Mouse (Mus musculus): ENCODE measurements around the gene Faf1. TPM values are rescaled to one million over a fixed set of nuclear protein-coding genes. Genes with fewer than 3 reads are reported as not detected.
A peak's percentile ranks its signal among the peaks of the same experiment; 100 is the strongest.
"Not testable (repeated sequence)": the region's sequence is repeated elsewhere in the genome, so short reads cannot be mapped to it uniquely, and the experiment has no call there.

The Faf1 gene
- polyA plus RNA-seq, 1 experiment from 2014 or later, result 30.3 TPM

DNA sequence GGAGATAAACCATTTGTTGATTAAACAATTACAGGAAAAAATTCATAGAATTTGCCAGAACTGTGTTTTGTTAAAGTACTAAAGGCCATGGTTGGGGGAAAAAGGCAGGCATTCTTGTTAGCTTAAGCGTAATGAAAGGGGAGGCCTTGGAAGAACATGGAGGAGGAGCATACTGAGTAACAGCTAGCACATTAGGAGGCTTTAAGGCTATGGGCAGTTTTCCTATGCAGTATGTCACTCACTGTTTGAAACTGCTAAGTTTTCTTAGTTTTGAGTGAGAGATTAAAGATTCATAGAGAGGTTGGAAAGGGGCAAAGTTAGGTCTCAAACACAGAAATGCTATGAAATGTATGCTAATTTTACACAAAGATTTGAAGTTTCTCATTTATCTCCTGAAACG, 2.3 kb upstream of the Faf1 start:
- Histone ChIP-seq H3K4me2 (no peak overlapping the region), H3K27me3 (ENCODE audit: insufficient read depth, low read length) (no peaks in the 10 kb centered on the region), H3K4me3 (ENCODE audit: low read depth, low read length) (no peak overlapping the region), H3K4me1 (ENCODE audit: insufficient read depth) (0 out of 2 replicates have a peak, but pooled peaks cover 4% of the 10 kb centered on the region), H3K9me3 (ENCODE audit: low read depth, low read length) (no peaks in the 10 kb centered on the region), H3K27ac (ENCODE audit: low read depth) (no peak overlapping the region), H3K36me3 (ENCODE audit: insufficient read depth) (no peaks in the 10 kb centered on the region), H3K9ac (no peak overlapping the region)
- TF ChIP-seq CTCF (IDR thresholded peaks at IDR 0.05; ENCODE audit: low read depth), result no peak
- ATAC-seq (ENCODE audit: insufficient read depth) (no peak), DNase-seq (no peak)
- WGBS, result 84% methylated on average over 2 of the region's 2 CpGs

DNA sequence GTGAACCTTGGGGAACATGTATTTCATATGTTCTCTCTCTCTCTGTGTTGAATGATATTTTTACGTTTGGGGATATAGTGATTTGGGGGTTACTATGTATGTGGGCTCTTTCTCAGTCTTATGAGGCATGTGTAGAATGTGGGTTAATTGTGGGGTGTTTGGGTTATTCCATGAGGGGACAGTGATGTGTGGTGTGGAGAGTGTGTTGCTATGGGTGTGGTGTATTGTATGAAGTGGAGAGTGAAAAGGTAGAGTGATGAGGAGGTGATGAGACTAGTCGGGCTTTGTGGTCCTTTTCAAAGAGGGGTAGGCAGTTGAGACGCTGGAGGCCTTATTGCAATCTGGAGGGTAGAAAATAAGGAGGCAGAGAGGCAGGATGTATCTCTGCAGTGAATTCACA, 833 bp downstream of the Faf1 start:
- H3K9me3 ChIP-seq (ENCODE audit: low read depth, low read length), result no peaks in the 10 kb centered on the region
- no peak for DNase-seq
- peak overlapping the region; percentile 70 for H3K4me3 ChIP-seq (ENCODE audit: low read depth, low read length)
- 0% methylated on average over 3 of the region's 3 CpGs for WGBS
- H3K4me1 ChIP-seq (ENCODE audit: insufficient read depth), result 0 out of 2 replicates have a peak, but pooled peaks cover 4% of the 10 kb centered on the region
- H3K9ac ChIP-seq, result peak overlapping the region; percentile 84
- 0 out of 2 replicates have a peak, but pooled peaks have one; percentile 1 for ATAC-seq (ENCODE audit: insufficient read depth)
- no peaks in the 10 kb centered on the region for H3K27me3 ChIP-seq (ENCODE audit: insufficient read depth, low read length)
- H3K27ac ChIP-seq (ENCODE audit: low read depth), result peak overlapping the region; percentile 96
- H3K36me3 ChIP-seq (ENCODE audit: insufficient read depth), result no peaks in the 10 kb centered on the region
- TF ChIP-seq CTCF (IDR thresholded peaks at IDR 0.05; ENCODE audit: low read depth), result no peak
- H3K4me2 ChIP-seq, result peak overlapping the region; percentile 81

DNA sequence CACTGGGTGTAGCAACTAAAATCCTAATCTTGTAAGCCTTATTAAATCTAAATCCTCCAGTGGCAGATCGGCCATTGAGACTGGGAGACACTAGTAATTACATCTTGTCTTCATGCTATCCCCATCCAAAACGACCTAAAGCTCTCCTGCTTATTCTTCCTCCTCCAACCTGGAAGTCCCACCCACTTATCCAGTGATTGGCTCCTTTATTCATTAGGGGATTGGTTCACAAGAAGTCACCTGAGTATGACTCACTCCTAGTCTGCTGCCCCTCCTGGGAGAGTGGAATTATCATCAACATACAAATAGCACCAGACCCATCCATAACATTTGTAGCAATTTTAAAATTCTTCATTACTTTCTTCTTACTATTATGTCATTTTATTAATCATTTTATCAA, 7.2 kb downstream of the Faf1 start:
- H3K4me1 ChIP-seq (ENCODE audit: insufficient read depth), result no peaks in the 10 kb centered on the region
- no peaks in the 10 kb centered on the region for H3K9me3 ChIP-seq (ENCODE audit: low read depth, low read length)
- H3K27me3 ChIP-seq (ENCODE audit: insufficient read depth, low read length), result no peaks in the 10 kb centered on the region
- no peak for TF ChIP-seq CTCF (IDR thresholded peaks at IDR 0.05; ENCODE audit: low read depth)
- no peak overlapping the region for H3K4me3 ChIP-seq (ENCODE audit: low read depth, low read length)
- H3K4me2 ChIP-seq, result no peak overlapping the region
- ATAC-seq (ENCODE audit: insufficient read depth) (no peak), DNase-seq (no peak)
- H3K36me3 ChIP-seq (ENCODE audit: insufficient read depth), result peaks cover 5% of the 10 kb centered on the region; the same call in 1 of the 2 replicates
- 68% methylated on average over 2 of the region's 2 CpGs for WGBS
- H3K27ac ChIP-seq (ENCODE audit: low read depth), result no peak overlapping the region
- H3K9ac ChIP-seq, result no peak overlapping the region

DNA sequence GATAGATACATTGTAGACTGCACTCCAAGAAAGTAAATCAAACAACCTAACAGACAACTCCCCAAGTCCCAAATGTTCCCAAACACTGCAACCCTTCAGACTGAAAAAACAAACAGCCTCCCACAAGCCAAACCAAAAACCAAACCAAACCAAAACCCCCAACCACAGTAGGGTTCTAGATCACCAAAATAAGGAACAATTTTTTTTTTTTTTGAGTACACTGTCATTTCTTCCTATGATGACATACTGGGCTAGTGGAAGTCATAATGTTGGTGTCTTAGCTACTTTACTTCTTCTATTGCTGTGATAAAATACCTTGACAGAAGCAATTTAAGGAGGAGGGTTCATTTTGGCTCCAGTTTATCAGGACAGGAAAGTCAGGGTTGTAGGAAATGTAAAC, 16.3 kb downstream of the Faf1 start:
- peaks cover 7% of the 10 kb centered on the region; the same call in 1 of the 2 replicates for H3K9me3 ChIP-seq (ENCODE audit: low read depth, low read length)
- H3K4me3 ChIP-seq (ENCODE audit: low read depth, low read length), result no peak overlapping the region
- no peaks in the 10 kb centered on the region for H3K27me3 ChIP-seq (ENCODE audit: insufficient read depth, low read length)
- no peaks in the 10 kb centered on the region for H3K4me1 ChIP-seq (ENCODE audit: insufficient read depth)
- no peak overlapping the region for H3K9ac ChIP-seq
- ATAC-seq (ENCODE audit: insufficient read depth) (no peak), DNase-seq (no peak)
- TF ChIP-seq CTCF (IDR thresholded peaks at IDR 0.05; ENCODE audit: low read depth), result no peak
- no peak overlapping the region for H3K4me2 ChIP-seq
- no peaks in the 10 kb centered on the region for H3K36me3 ChIP-seq (ENCODE audit: insufficient read depth)
- H3K27ac ChIP-seq (ENCODE audit: low read depth), result no peak overlapping the region

DNA sequence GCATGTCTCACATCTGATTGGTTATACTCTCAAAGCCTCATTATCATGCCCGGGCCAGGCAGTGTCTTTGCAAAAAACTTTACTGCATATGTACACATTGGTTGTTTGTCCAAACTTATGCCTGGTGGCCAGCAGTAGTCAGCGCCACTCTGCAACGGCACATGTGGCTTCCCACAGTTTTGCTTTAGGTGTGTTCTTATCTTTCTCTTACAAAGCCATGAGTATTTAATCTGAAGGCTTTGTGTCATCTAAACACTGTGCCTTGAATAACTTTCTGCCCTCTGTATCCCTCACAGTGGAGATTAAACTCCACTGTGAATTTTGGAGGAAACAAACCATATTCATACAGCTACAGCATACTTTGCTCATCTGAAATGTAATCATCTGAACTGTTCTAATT, 24.3 kb downstream of the Faf1 start:
- not testable (repeated sequence) for ATAC-seq (ENCODE audit: insufficient read depth); H3K4me3 ChIP-seq (ENCODE audit: low read depth, low read length); H3K9me3 ChIP-seq (ENCODE audit: low read depth, low read length); H3K27me3 ChIP-seq (ENCODE audit: insufficient read depth, low read length); DNase-seq; H3K9ac ChIP-seq; H3K36me3 ChIP-seq (ENCODE audit: insufficient read depth); H3K4me1 ChIP-seq (ENCODE audit: insufficient read depth); H3K27ac ChIP-seq (ENCODE audit: low read depth); H3K4me2 ChIP-seq
- WGBS, result 86% methylated on average over 3 of the region's 3 CpGs

- peak; percentile 64 for TF ChIP-seq CTCF (IDR thresholded peaks at IDR 0.05; ENCODE audit: low read depth)
- ATAC-seq (ENCODE audit: insufficient read depth), result no peak
These were observed 27.2 kb downstream of the Faf1 start for GRCm38 (mm10) chr4:109703568-109703967.

GRCm38 (mm10) chr4:109705349-109705748, 29.0 kb downstream of the Faf1 start:
- H3K9me3 ChIP-seq (ENCODE audit: low read depth, low read length), result no peaks in the 10 kb centered on the region
- H3K27ac ChIP-seq (ENCODE audit: low read depth), result no peak overlapping the region
- H3K9ac ChIP-seq, result no peak overlapping the region
- no peak for DNase-seq
- H3K4me3 ChIP-seq (ENCODE audit: low read depth, low read length), result no peak overlapping the region
- TF ChIP-seq CTCF (IDR thresholded peaks at IDR 0.05; ENCODE audit: low read depth), result no peak
- 85% methylated on average over 2 of the region's 2 CpGs for WGBS
- H3K4me1 ChIP-seq (ENCODE audit: insufficient read depth), result no peaks in the 10 kb centered on the region
- no peaks in the 10 kb centered on the region for H3K27me3 ChIP-seq (ENCODE audit: insufficient read depth, low read length)
- no peak overlapping the region for H3K4me2 ChIP-seq
- no peaks in the 10 kb centered on the region for H3K36me3 ChIP-seq (ENCODE audit: insufficient read depth)
- no peak for ATAC-seq (ENCODE audit: insufficient read depth)

More at GRCm38 (mm10) chr4:109703568-109703967, 27.2 kb downstream of the Faf1 start:
- no peaks in the 10 kb centered on the region for H3K4me1 ChIP-seq (ENCODE audit: insufficient read depth)
- H3K4me2 ChIP-seq, result no peak overlapping the region
- no peak overlapping the region for H3K4me3 ChIP-seq (ENCODE audit: low read depth, low read length)
- no peaks in the 10 kb centered on the region for H3K27me3 ChIP-seq (ENCODE audit: insufficient read depth, low read length)
- no peak overlapping the region for H3K27ac ChIP-seq (ENCODE audit: low read depth)
- no peaks in the 10 kb centered on the region for H3K9me3 ChIP-seq (ENCODE audit: low read depth, low read length)
- H3K36me3 ChIP-seq (ENCODE audit: insufficient read depth), result no peaks in the 10 kb centered on the region
- peak; percentile 90 for DNase-seq
- H3K9ac ChIP-seq, result no peak overlapping the region

- WGBS, result 95% methylated on average over 5 of the region's 5 CpGs
- Histone ChIP-seq H3K4me1 (ENCODE audit: insufficient read depth) (no peaks in the 10 kb centered on the region), H3K36me3 (ENCODE audit: insufficient read depth) (no peaks in the 10 kb centered on the region), H3K27ac (ENCODE audit: low read depth) (no peak overlapping the region), H3K4me2 (no peak overlapping the region), H3K27me3 (ENCODE audit: insufficient read depth, low read length) (no peaks in the 10 kb centered on the region), H3K9me3 (ENCODE audit: low read depth, low read length) (no peaks in the 10 kb centered on the region), H3K4me3 (ENCODE audit: low read depth, low read length) (no peak overlapping the region), H3K9ac (no peak overlapping the region)
- TF ChIP-seq CTCF (IDR thresholded peaks at IDR 0.05; ENCODE audit: low read depth), result no peak
- DNase-seq (no peak), ATAC-seq (ENCODE audit: insufficient read depth) (no peak)
These were observed 42.9 kb downstream of the Faf1 start for GRCm38 (mm10) chr4:109719281-109719680.
